Mouse (Mus musculus): ENCODE measurements around the gene Mapkap1. TPM values are rescaled to one million over a fixed set of nuclear protein-coding genes. Genes with fewer than 3 reads are reported as not detected.

Mapkap1 gene
- total and polyA plus RNA-seq, 2 experiments = 25.4 to 35.1 TPM

DNA sequence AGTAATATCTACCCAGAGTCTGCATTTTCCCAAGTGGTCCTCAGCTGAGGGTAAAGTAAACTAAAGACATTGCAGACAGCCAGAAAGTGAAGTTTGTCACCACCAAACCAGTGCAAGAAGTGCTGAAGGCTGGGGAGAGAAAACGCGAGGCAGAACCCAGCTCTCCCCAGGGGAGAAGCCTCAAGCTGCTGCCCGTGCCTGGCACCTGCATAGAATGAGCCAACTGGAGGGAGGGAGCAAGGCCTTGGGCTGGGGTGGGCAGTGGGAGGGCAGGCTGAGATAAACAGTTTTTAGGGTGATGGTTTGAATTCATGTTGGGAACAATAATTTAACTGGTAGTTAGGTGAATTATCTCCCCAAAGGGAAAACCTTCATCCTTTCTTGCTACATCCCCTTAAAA is 202.3 kb downstream of the Mapkap1 start:
- no peaks in the 10 kb centered on the region; the same call in 1 of the 2 replicates for H3K36me3 ChIP-seq (ENCODE audit: control insufficient read depth, insufficient read depth, low read length)
- no peak overlapping the region for H3K4me3 ChIP-seq (ENCODE audit: insufficient read depth, low read depth, low read length)
- TF ChIP-seq POLR2A (IDR thresholded peaks at IDR 0.05; ENCODE audit: extremely low read depth, insufficient read depth, low read length) (no peak), CTCF (IDR thresholded peaks at IDR 0.05; ENCODE audit: low read depth, low read length) (no peak)
- no peaks in the 10 kb centered on the region for H3K27me3 ChIP-seq (ENCODE audit: control insufficient read depth, insufficient read depth, low read length)
- H3K9ac ChIP-seq (ENCODE audit: low read depth, low read length) = no peak overlapping the region
- H3K4me1 ChIP-seq (ENCODE audit: control insufficient read depth, insufficient read depth, low read length) = no peaks in the 10 kb centered on the region
- WGBS = 93% methylated on average over 3 of the region's 3 CpGs
- no peak overlapping the region for H3K27ac ChIP-seq (replicated peaks; ENCODE audit: insufficient read depth, low read depth, low read length)
- DNase-seq (ENCODE audit: extremely low read depth, low read depth, low spot score) = no peak
- no peaks in the 10 kb centered on the region for H3K79me2 ChIP-seq (ENCODE audit: control insufficient read depth, insufficient read depth, low read length)

GRCm38 (mm10) chr2:34609516-34609915 is 202.9 kb downstream of the Mapkap1 start:
- H3K27ac ChIP-seq (replicated peaks; ENCODE audit: insufficient read depth, low read depth, low read length) = no peak overlapping the region
- H3K4me1 ChIP-seq (ENCODE audit: control insufficient read depth, insufficient read depth, low read length) = no peaks in the 10 kb centered on the region
- no peaks in the 10 kb centered on the region for H3K79me2 ChIP-seq (ENCODE audit: control insufficient read depth, insufficient read depth, low read length)
- no peak for TF ChIP-seq POLR2A (IDR thresholded peaks at IDR 0.05; ENCODE audit: extremely low read depth, insufficient read depth, low read length)
- TF ChIP-seq CTCF (IDR thresholded peaks at IDR 0.05; ENCODE audit: low read depth, low read length) = no peak
- 72% methylated on average over 4 of the region's 4 CpGs for WGBS
- H3K36me3 ChIP-seq (ENCODE audit: control insufficient read depth, insufficient read depth, low read length) = no peaks in the 10 kb centered on the region; the same call in 1 of the 2 replicates
- H3K27me3 ChIP-seq (ENCODE audit: control insufficient read depth, insufficient read depth, low read length) = no peaks in the 10 kb centered on the region
- H3K4me3 ChIP-seq (ENCODE audit: insufficient read depth, low read depth, low read length) = no peak overlapping the region
- no peak overlapping the region for H3K9ac ChIP-seq (ENCODE audit: low read depth, low read length)
- DNase-seq (ENCODE audit: extremely low read depth, low read depth, low spot score) = peak; percentile 22

GRCm38 (mm10) chr2:34620778-34621415 is 214.3 kb downstream of the Mapkap1 start:
- no peaks in the 10 kb centered on the region for H3K4me1 ChIP-seq (ENCODE audit: control insufficient read depth, insufficient read depth, low read length)
- 88% methylated on average over 10 of the region's 10 CpGs for WGBS
- H3K27ac ChIP-seq (replicated peaks; ENCODE audit: insufficient read depth, low read depth, low read length) = no peak overlapping the region
- no peaks in the 10 kb centered on the region for H3K27me3 ChIP-seq (ENCODE audit: control insufficient read depth, insufficient read depth, low read length)
- peaks cover 1% of the 10 kb centered on the region; the same call in 1 of the 2 replicates for H3K36me3 ChIP-seq (ENCODE audit: control insufficient read depth, insufficient read depth, low read length)
- TF ChIP-seq POLR2A (IDR thresholded peaks at IDR 0.05; ENCODE audit: extremely low read depth, insufficient read depth, low read length) (no peak), CTCF (IDR thresholded peaks at IDR 0.05; ENCODE audit: low read depth, low read length) (no peak)
- no peak overlapping the region for H3K9ac ChIP-seq (ENCODE audit: low read depth, low read length)
- H3K79me2 ChIP-seq (ENCODE audit: control insufficient read depth, insufficient read depth, low read length) = no peaks in the 10 kb centered on the region
- H3K4me3 ChIP-seq (ENCODE audit: insufficient read depth, low read depth, low read length) = no peak overlapping the region
- no peak for DNase-seq (ENCODE audit: extremely low read depth, low read depth, low spot score)

DNA sequence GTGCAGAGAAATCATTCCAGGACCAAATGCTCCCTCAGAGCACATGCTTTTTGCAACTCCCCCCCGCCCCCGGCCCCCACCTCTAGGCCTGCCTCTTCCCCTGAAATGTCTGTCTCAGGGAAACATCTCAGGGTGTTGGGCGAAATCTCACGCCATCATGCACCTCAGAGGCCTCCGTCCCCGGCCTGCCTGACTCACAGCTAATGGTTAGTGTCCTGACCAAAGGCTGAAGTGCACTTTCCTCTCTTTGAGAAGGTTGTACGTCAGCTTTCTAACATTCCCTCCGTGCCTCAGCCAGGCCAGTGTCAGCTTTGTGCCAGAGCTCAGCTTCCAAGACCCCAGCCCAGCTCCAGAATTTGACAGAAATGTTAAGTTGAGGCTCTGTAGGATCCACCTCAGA is 214.9 kb downstream of the Mapkap1 start:
- WGBS = 95% methylated on average over 8 of the region's 8 CpGs
- DNase-seq (ENCODE audit: extremely low read depth, low read depth, low spot score) = no peak
- Histone ChIP-seq H3K36me3 (ENCODE audit: control insufficient read depth, insufficient read depth, low read length) (peaks cover 1% of the 10 kb centered on the region; the same call in 1 of the 2 replicates), H3K4me1 (ENCODE audit: control insufficient read depth, insufficient read depth, low read length) (no peaks in the 10 kb centered on the region), H3K79me2 (ENCODE audit: control insufficient read depth, insufficient read depth, low read length) (no peaks in the 10 kb centered on the region), H3K27ac (replicated peaks; ENCODE audit: insufficient read depth, low read depth, low read length) (no peak overlapping the region), H3K9ac (ENCODE audit: low read depth, low read length) (no peak overlapping the region), H3K4me3 (ENCODE audit: insufficient read depth, low read depth, low read length) (no peak overlapping the region), H3K27me3 (ENCODE audit: control insufficient read depth, insufficient read depth, low read length) (no peaks in the 10 kb centered on the region)
- TF ChIP-seq POLR2A (IDR thresholded peaks at IDR 0.05; ENCODE audit: extremely low read depth, insufficient read depth, low read length) = no peak
- TF ChIP-seq CTCF (IDR thresholded peaks at IDR 0.05; ENCODE audit: low read depth, low read length) = no peak

DNA sequence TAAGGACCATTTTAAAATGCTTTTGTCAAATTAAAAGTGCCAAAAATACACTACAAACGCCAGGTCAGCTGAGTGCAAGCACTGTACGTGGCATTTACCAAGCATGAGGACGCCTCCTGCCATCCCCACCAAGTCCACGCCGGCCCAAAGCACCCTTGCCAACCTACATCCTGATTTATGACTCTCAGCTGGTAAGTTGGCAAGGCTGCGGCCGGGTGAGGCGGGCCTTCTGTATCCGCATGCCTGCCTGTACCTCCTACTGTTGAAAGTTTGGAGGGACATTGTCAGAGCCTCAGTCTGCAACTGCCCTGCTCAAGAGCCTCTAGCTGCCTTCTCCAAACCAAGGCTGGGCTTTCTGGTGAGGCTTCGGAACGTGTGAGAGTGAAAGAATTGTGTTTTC is 215.9 kb downstream of the Mapkap1 start:
- Histone ChIP-seq H3K79me2 (ENCODE audit: control insufficient read depth, insufficient read depth, low read length) (no peaks in the 10 kb centered on the region), H3K27ac (replicated peaks; ENCODE audit: insufficient read depth, low read depth, low read length) (no peak overlapping the region), H3K9ac (ENCODE audit: low read depth, low read length) (no peak overlapping the region), H3K36me3 (ENCODE audit: control insufficient read depth, insufficient read depth, low read length) (peaks cover 1% of the 10 kb centered on the region; the same call in 1 of the 2 replicates), H3K27me3 (ENCODE audit: control insufficient read depth, insufficient read depth, low read length) (no peaks in the 10 kb centered on the region), H3K4me1 (ENCODE audit: control insufficient read depth, insufficient read depth, low read length) (no peaks in the 10 kb centered on the region), H3K4me3 (ENCODE audit: insufficient read depth, low read depth, low read length) (no peak overlapping the region)
- no peak for DNase-seq (ENCODE audit: extremely low read depth, low read depth, low spot score)
- WGBS = 92% methylated on average over 11 of the region's 11 CpGs
- no peak for TF ChIP-seq POLR2A (IDR thresholded peaks at IDR 0.05; ENCODE audit: extremely low read depth, insufficient read depth, low read length)
- no peak for TF ChIP-seq CTCF (IDR thresholded peaks at IDR 0.05; ENCODE audit: low read depth, low read length)

DNA sequence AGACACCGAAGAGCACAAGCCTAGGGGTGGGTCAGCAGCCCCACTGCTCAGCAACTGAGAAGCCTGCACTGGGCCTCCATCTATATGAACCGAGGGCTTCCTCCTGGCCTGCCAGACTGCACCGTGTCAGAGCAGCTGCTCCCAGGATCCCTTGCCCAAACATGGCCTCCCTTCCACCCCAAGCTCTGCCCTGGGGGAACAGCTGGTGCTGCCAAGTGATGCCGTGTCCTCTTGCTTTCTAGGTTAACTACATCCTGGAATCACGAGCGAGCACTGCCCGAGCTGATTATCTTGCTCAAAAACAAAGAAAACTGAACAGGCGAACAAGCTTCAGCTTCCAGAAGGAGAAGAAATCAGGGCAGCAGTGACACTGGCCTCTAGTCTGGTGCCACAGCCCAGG is 216.6 kb downstream of the Mapkap1 start:
- no peaks in the 10 kb centered on the region for H3K4me1 ChIP-seq (ENCODE audit: control insufficient read depth, insufficient read depth, low read length)
- TF ChIP-seq POLR2A (IDR thresholded peaks at IDR 0.05; ENCODE audit: extremely low read depth, insufficient read depth, low read length) (no peak), CTCF (IDR thresholded peaks at IDR 0.05; ENCODE audit: low read depth, low read length) (no peak)
- no peak overlapping the region for H3K9ac ChIP-seq (ENCODE audit: low read depth, low read length)
- H3K27ac ChIP-seq (replicated peaks; ENCODE audit: insufficient read depth, low read depth, low read length) = no peak overlapping the region
- peaks cover 1% of the 10 kb centered on the region; the same call in 1 of the 2 replicates for H3K36me3 ChIP-seq (ENCODE audit: control insufficient read depth, insufficient read depth, low read length)
- no peak for DNase-seq (ENCODE audit: extremely low read depth, low read depth, low spot score)
- H3K4me3 ChIP-seq (ENCODE audit: insufficient read depth, low read depth, low read length) = no peak overlapping the region
- 93% methylated on average over 8 of the region's 8 CpGs for WGBS
- H3K79me2 ChIP-seq (ENCODE audit: control insufficient read depth, insufficient read depth, low read length) = no peaks in the 10 kb centered on the region
- no peaks in the 10 kb centered on the region for H3K27me3 ChIP-seq (ENCODE audit: control insufficient read depth, insufficient read depth, low read length)

Measured in liver, adult 2 months (tissue).